8 mouse cellular contexts compared by ENCODE assay signal in genomic region chr9:31912921-31913738, GRCm38 (mm10). TPM values are rescaled to one million over a fixed set of nuclear protein-coding genes. Genes with fewer than 3 reads are reported as not detected.
DNase-seq lines count a peak whose midpoint lies in the region; ATAC-seq and TF ChIP-seq lines count a peak whose summit lies in the region.

Barx2 (minus strand) TSS chr9:31913462.

- no peaks in the 10 kb centered on the region for H3K36me3 ChIP-seq in hindbrain, postnatal 0 days (ENCODE audit: insufficient read depth, low read length)
- H3K36me3 ChIP-seq in small intestine, adult 2 months (ENCODE audit: control insufficient read depth, insufficient read depth, low read length) = no peaks in the 10 kb centered on the region

- no peak; the same call in 1 of the 2 replicates for TF ChIP-seq POLR2A in small intestine, adult 2 months (IDR thresholded peaks at IDR 0.05; ENCODE audit: low read depth, low read length)

- WGBS in hindbrain, postnatal 0 days = under 1% methylated on average over 67 of the region's 81 CpGs
- 2% methylated on average over 79 of the region's 81 CpGs for WGBS in small intestine, adult 2 months

- H3K4me3 ChIP-seq in hindbrain, postnatal 0 days (ENCODE audit: low read length) = peak within 1 kb of the TSS; percentile 52
- peak within 1 kb of the TSS; percentile 91 for H3K4me3 ChIP-seq in small intestine, adult 2 months (ENCODE audit: low read depth, low read length)

- peak within 1 kb of the TSS; percentile 88 for H3K4me2 ChIP-seq in hindbrain, postnatal 0 days (ENCODE audit: low read depth, low read length)

- peaks cover 4% of the 10 kb centered on the region; the same call in 1 of the 2 replicates for H3K4me1 ChIP-seq in hindbrain, postnatal 0 days (ENCODE audit: insufficient read depth, low read length)
- H3K4me1 ChIP-seq in small intestine, adult 2 months (ENCODE audit: control insufficient read depth, insufficient read depth, insufficient read length, low read length) = peaks cover 3% of the 10 kb centered on the region; the same call in 1 of the 2 replicates

- DNase-seq in adrenal gland, adult (ENCODE audit: inconsistent age in 2 of 2, low spot score in 1 of 2) = peak; percentile 52 to 84
- peak; percentile 82 for DNase-seq in embryo, embryonic 10.5 days (ENCODE audit: low spot score)
- peak; percentile 55 for DNase-seq in gastrocnemius, postnatal 14 days
- peak; percentile 84 for DNase-seq in hindbrain, postnatal 0 days (ENCODE audit: low spot score)
- peak; percentile 40 to 57 for DNase-seq in left cerebral cortex, adult 8-10 months (ENCODE audit: low spot score in 2 of 2)
- DNase-seq in lung, postnatal 4 days = peak; percentile 58 to 59
- no peak for DNase-seq in spleen, adult 18-20 months

- H3K27me3 ChIP-seq in hindbrain, postnatal 0 days (ENCODE audit: insufficient read depth, low read length) = peaks cover 67% of the 10 kb centered on the region
- H3K27me3 ChIP-seq in small intestine, adult 2 months (ENCODE audit: control insufficient read depth, insufficient read depth, low read length) = peaks cover 15% of the 10 kb centered on the region

- no peaks in the 10 kb centered on the region for H3K9me3 ChIP-seq in hindbrain, postnatal 0 days (ENCODE audit: low read length)

- ATAC-seq in hindbrain, postnatal 0 days = peak; percentile 81

- TF ChIP-seq CTCF in hindbrain, postnatal 0 days (IDR thresholded peaks at IDR 0.05; ENCODE audit: low read depth) = peak; percentile 70
- peak; percentile 72; the same call in 1 of the 2 replicates for TF ChIP-seq CTCF in small intestine, adult 2 months (IDR thresholded peaks at IDR 0.05; ENCODE audit: extremely low read depth, insufficient read length, insufficient replicate concordance, low read depth, low read length)

- peak within 1 kb of the TSS; percentile 28 for H3K9ac ChIP-seq in hindbrain, postnatal 0 days (replicated peaks; ENCODE audit: low read length)

- intact Hi-C loops in gastrocnemius, postnatal 14 days (cut with DNase I; ENCODE audit: low total_unique reads) = no loop called here

- H3K27ac ChIP-seq in hindbrain, postnatal 0 days = no peak within 1 kb of the TSS
- H3K27ac ChIP-seq in small intestine, adult 2 months (ENCODE audit: insufficient read depth, low read depth, low read length) = peak within 1 kb of the TSS; percentile 86

RNA-seq across cellular contexts. Expression of gene Barx2, which starts in this region (rescaled TPM):
- 10 to 100 TPM; 12.7 to 15.3 TPM for total RNA-seq in gastrocnemius, postnatal 14 days (2021)
- 1.0 and 2.9 TPM in 2 replicates for total RNA-seq in hindbrain, postnatal 0 days (2014; rRNA removed)
- 0.49 TPM in 2 replicates for polyA plus RNA-seq in hindbrain, postnatal 0 days (2015; fragmentation: Nextera tagmentation; extraction: Ambion mirVana)
- total RNA-seq in left cerebral cortex, adult 8-10 months (2022) = 1 to 10 TPM; 1.5 to 4.9 (median 3.3) TPM
- 63.8 and 65.1 TPM in 2 replicates for polyA plus RNA-seq in small intestine, adult 2 months (2012; rRNA removed)

Comparison
In these comparisons a context has a peak if more than half of its experiments do, and no peak if none do; other contexts are left out.
1. RNA of gene Barx2 (polyA plus RNA-seq): 63.8 to 65.1 TPM in small intestine, adult 2 months; 0.49 TPM in hindbrain, postnatal 0 days; every median in the first group is over 10 times any median in the second.
2. DNase-seq: peak in adrenal gland, adult (2 of 2), embryo, embryonic 10.5 days (single experiment), gastrocnemius, postnatal 14 days (single experiment), hindbrain, postnatal 0 days (single experiment), left cerebral cortex, adult 8-10 months (2 of 2) and lung, postnatal 4 days (2 of 2); none in spleen, adult 18-20 months (0 of 2).